ENCODE assay signal across 25 mouse cellular contexts in the genomic region with DNA sequence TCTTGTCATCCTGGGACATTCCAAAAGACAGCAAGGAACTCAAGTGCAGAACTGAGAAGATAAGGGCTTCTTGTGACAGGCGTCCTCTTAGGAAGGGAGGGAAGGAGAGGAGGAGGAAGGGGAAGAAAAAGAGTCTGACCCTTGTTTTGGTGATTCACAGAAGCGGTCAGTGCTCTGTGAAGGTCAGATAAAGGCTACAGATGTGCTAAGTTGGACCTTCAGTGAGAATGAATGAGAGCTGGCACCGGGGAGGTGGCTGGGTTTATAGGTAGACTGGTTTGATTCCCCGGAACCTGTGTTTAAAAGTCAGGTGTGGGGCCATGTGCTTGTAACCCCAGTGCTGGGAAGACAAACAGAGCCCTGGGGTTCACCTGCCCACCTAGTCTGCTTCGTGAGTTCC.
"Had no signal": no experiment of that assay in that cellular context is flagged by ENCODE, and none has a peak within 500 bp of the region (broad histone marks: within the 10 kb centered on the region; RNA-seq: fewer than 3 reads in every experiment).

No protein-coding gene starts in this region.

- DNase-seq: gastrocnemius, postnatal 10 days; gastrocnemius, postnatal 25 days; heart, adult 18-20 months; heart, postnatal 14 days; heart, postnatal 36 days; kidney, adult 11 months; kidney, adult 2 months; kidney, adult 9 months; kidney, postnatal 14 days; kidney, postnatal 36 days; layer of hippocampus, adult 9-11 months; layer of hippocampus, postnatal 36 days; left cerebral cortex, postnatal 4 days had no signal

- H3K27me3 ChIP-seq: heart, embryonic 13.5 days; heart, embryonic 15.5 days; hindbrain, embryonic 13.5 days; hindbrain, embryonic 15.5 days; kidney, embryonic 15.5 days; limb, embryonic 12.5 days; liver, embryonic 12.5 days had no signal

- ATAC-seq: hindbrain, postnatal 0 days; intestine, embryonic 16.5 days; liver, embryonic 12.5 days had no signal

- H3K4me1 ChIP-seq: hindbrain, embryonic 15.5 days had no signal

- H3K4me3 ChIP-seq: heart, embryonic 13.5 days; heart, embryonic 15.5 days; hindbrain, embryonic 13.5 days; hindbrain, embryonic 15.5 days; kidney, embryonic 15.5 days; limb, embryonic 12.5 days; liver, embryonic 12.5 days had no signal

- H3K9ac ChIP-seq: heart, embryonic 13.5 days; heart, embryonic 15.5 days; hindbrain, embryonic 13.5 days; hindbrain, embryonic 15.5 days; kidney, embryonic 15.5 days; limb, embryonic 12.5 days; liver, embryonic 12.5 days; liver, embryonic 14.5 days had no signal

- H3K4me2 ChIP-seq: heart, embryonic 11.5 days; heart, embryonic 13.5 days; heart, embryonic 15.5 days; hindbrain, embryonic 13.5 days; hindbrain, embryonic 15.5 days; kidney, embryonic 15.5 days; limb, embryonic 12.5 days; liver, embryonic 12.5 days had no signal

- H3K27ac ChIP-seq: heart, embryonic 13.5 days; heart, embryonic 15.5 days; hindbrain, embryonic 13.5 days; hindbrain, embryonic 15.5 days; hindbrain, postnatal 0 days; kidney, embryonic 15.5 days; kidney, postnatal 0 days; limb, embryonic 12.5 days; liver, embryonic 12.5 days; liver, embryonic 14.5 days had no signal

- H3K9me3 ChIP-seq: heart, embryonic 13.5 days; heart, embryonic 15.5 days; hindbrain, embryonic 13.5 days; hindbrain, embryonic 15.5 days; kidney, embryonic 15.5 days; limb, embryonic 12.5 days; liver, embryonic 12.5 days had no signal
